Mouse (Mus musculus) CD4-positive, CD25-positive, alpha-beta regulatory T cell, adult 2 months (primary cell): ENCODE data around the gene Gfm2.

Source experiments
- DNase-seq: peaks from one replicate; pipeline ENCODE4 v3.0.0-alpha.2; 2012; ENCODE audit warnings: low read depth, low spot score

Gfm2 gene

GRCm38 (mm10) chr13:97230101-97230500 lies 92.4 kb downstream of the Gfm2 start:
- DNase-seq = no peak
